Comparison of ENCODE assay signal across 37 mouse cellular contexts in genomic region chr19:58741036-58741435, GRCm38 (mm10). TPM values are rescaled to one million over a fixed set of nuclear protein-coding genes. Genes with fewer than 3 reads are reported as not detected.
"Had no signal": no experiment of that assay in that cellular context is flagged by ENCODE, and none has a peak within 500 bp of the region (broad histone marks: within the 10 kb centered on the region; RNA-seq: fewer than 3 reads in every experiment).

No protein-coding gene starts in this region.

- H3K27ac ChIP-seq: embryonic facial prominence, embryonic 12.5 days; embryonic facial prominence, embryonic 13.5 days; embryonic facial prominence, embryonic 15.5 days; forebrain, embryonic 10.5 days; forebrain, embryonic 12.5 days; forebrain, embryonic 13.5 days; forebrain, embryonic 15.5 days; gastrocnemius, adult 2 months; heart, adult 2 months had no signal

- H3K4me3 ChIP-seq: embryonic facial prominence, embryonic 12.5 days; embryonic facial prominence, embryonic 13.5 days; embryonic facial prominence, embryonic 15.5 days; erythroblast, embryonic 14.5 days; forebrain, embryonic 10.5 days; forebrain, embryonic 12.5 days; forebrain, embryonic 13.5 days; forebrain, embryonic 15.5 days; gastrocnemius, adult 2 months; heart, adult 2 months had no signal

- H3K27me3 ChIP-seq: embryonic facial prominence, embryonic 12.5 days; embryonic facial prominence, embryonic 13.5 days; embryonic facial prominence, embryonic 15.5 days; forebrain, embryonic 12.5 days; forebrain, embryonic 13.5 days; forebrain, embryonic 15.5 days had no signal

- H3K4me1 ChIP-seq: embryonic facial prominence, embryonic 12.5 days; embryonic facial prominence, embryonic 13.5 days; embryonic facial prominence, embryonic 15.5 days; forebrain, embryonic 15.5 days had no signal

- H3K9me3 ChIP-seq: embryonic facial prominence, embryonic 12.5 days; embryonic facial prominence, embryonic 13.5 days; embryonic facial prominence, embryonic 15.5 days; forebrain, embryonic 10.5 days; forebrain, embryonic 12.5 days; forebrain, embryonic 13.5 days; forebrain, embryonic 15.5 days had no signal

- H3K36me3 ChIP-seq: embryonic facial prominence, embryonic 12.5 days; embryonic facial prominence, embryonic 13.5 days; embryonic facial prominence, embryonic 15.5 days; forebrain, embryonic 10.5 days; forebrain, embryonic 12.5 days; forebrain, embryonic 15.5 days had no signal

- DNase-seq: cerebellum, adult 2 months; cerebellum, adult 8-10 months; cerebellum, adult 9-10 months; cerebellum, adult 9-11 months; cerebellum, postnatal 10 days; cerebellum, postnatal 14 days; cerebellum, postnatal 25 days; cerebellum, postnatal 36 days; embryo, embryonic 11 days; forebrain, postnatal 0 days; gastrocnemius, adult 2 months; gastrocnemius, postnatal 10 days; gastrocnemius, postnatal 14 days; gastrocnemius, postnatal 25 days; gastrocnemius, postnatal 36 days; heart, adult 2 months had no signal

RNA-seq across cellular contexts. Expression of gene Pnliprp1, which starts 12.3 kb away (rescaled TPM):
- total RNA-seq: common myeloid progenitor, adult 5-6 weeks; forebrain, postnatal 0 days; gastrocnemius, adult 2 months; gastrocnemius, adult 8-10 months; gastrocnemius, postnatal 10 days; gastrocnemius, postnatal 14 days; gastrocnemius, postnatal 25 days; gastrocnemius, postnatal 36 days; gastrocnemius, postnatal 4 days; granulocyte monocyte progenitor cell, adult 5-6 weeks; heart, adult 2 months; heart, adult 8-10 months had no signal
- polyA plus RNA-seq: cerebellum, adult 2 months; cortical plate, adult 2 months; embryonic facial prominence, embryonic 11.5 days; embryonic facial prominence, embryonic 13.5 days; embryonic facial prominence, embryonic 14.5 days; erythroblast, embryonic 14.5 days; forebrain, embryonic 10.5 days; forebrain, embryonic 11.5 days; forebrain, embryonic 12.5 days; frontal cortex, adult 2 months had no signal

RNA-seq across cellular contexts. Expression of gene Pnliprp2, which starts 18.5 kb away (rescaled TPM):
- total RNA-seq: common myeloid progenitor, adult 5-6 weeks; forebrain, postnatal 0 days; gastrocnemius, adult 18-20 months; gastrocnemius, adult 2 months; gastrocnemius, adult 8-10 months; gastrocnemius, postnatal 10 days; gastrocnemius, postnatal 14 days; gastrocnemius, postnatal 25 days; gastrocnemius, postnatal 36 days; gastrocnemius, postnatal 4 days; granulocyte monocyte progenitor cell, adult 5-6 weeks; heart, adult 2 months; heart, adult 8-10 months had no signal
- polyA plus RNA-seq: cerebellum, adult 2 months; embryonic facial prominence, embryonic 11.5 days; embryonic facial prominence, embryonic 12.5 days; embryonic facial prominence, embryonic 13.5 days; embryonic facial prominence, embryonic 14.5 days; erythroblast, embryonic 14.5 days; forebrain, embryonic 11.5 days; forebrain, embryonic 12.5 days; forebrain, postnatal 0 days; heart, adult 2 months had no signal

RNA-seq across cellular contexts. Expression of gene 1700019N19Rik, which starts 53.2 kb away (rescaled TPM):
- total RNA-seq: common myeloid progenitor, adult 5-6 weeks; forebrain, postnatal 0 days; gastrocnemius, adult 18-20 months; gastrocnemius, adult 2 months; gastrocnemius, adult 8-10 months; gastrocnemius, postnatal 10 days; gastrocnemius, postnatal 14 days; gastrocnemius, postnatal 25 days; gastrocnemius, postnatal 36 days; gastrocnemius, postnatal 4 days; granulocyte monocyte progenitor cell, adult 5-6 weeks; heart, adult 2 months; heart, adult 8-10 months had no signal
- polyA plus RNA-seq: cerebellum, adult 2 months; embryonic facial prominence, embryonic 11.5 days; embryonic facial prominence, embryonic 13.5 days; embryonic facial prominence, embryonic 14.5 days; embryonic facial prominence, embryonic 15.5 days; erythroblast, embryonic 14.5 days; forebrain, embryonic 10.5 days; forebrain, embryonic 11.5 days; forebrain, embryonic 12.5 days; forebrain, embryonic 13.5 days; forebrain, embryonic 14.5 days; forebrain, embryonic 15.5 days; forebrain, embryonic 16.5 days; forebrain, postnatal 0 days had no signal
